Mouse (Mus musculus) brain, adult 2 months (tissue): ENCODE measurements around the gene Reln.

Source experiments
- DNase-seq: peaks from one replicate; pipeline ENCODE4 v3.0.0; 2011; ENCODE audit warnings: low read depth, low spot score

The Reln gene

DNA sequence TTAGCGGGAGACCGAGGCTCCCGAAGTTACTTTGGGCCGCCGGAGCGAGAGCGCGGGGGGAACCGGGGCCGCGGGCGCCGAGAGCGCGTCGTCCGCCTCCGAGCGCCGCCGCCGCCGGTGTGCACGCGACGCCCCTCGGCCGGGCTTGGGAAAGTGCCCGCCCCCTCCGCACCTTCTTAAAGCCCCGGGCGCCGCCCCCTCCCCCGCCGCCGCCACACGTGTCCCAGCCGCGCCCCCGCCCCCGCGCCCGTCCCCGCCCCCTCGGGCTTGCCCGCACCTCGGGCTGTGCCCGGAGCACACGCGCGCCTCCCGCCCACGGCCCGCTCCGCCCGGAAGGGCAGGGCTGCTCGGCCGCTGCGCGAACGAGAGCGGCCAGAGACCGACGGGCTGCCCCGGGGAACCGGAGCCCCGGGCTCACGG, at the start of gene Reln:
Reln (minus strand) TSS at position 147 of the 420 bp plus-strand sequence.
- DNase-seq = peak; percentile 84

DNA sequence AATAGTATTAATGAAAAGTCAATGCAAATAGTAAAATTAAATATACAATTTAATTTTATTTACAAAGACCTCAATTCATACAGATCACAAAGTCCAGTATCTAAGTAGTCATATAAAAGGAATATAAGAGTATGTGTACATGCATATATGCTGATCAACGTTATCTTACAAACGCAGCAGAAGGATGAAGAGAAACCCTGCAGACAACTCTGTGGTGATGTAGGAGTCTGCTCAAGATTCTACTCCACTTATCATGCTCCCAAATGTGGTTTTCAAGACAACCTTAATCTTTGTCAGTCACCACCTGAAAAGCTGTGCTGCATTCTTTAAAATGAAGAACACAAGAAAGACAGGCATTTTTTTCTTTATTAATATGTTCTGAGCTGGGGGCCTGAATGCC, 44.0 kb upstream of the Reln start:
- DNase-seq = no peak

DNA sequence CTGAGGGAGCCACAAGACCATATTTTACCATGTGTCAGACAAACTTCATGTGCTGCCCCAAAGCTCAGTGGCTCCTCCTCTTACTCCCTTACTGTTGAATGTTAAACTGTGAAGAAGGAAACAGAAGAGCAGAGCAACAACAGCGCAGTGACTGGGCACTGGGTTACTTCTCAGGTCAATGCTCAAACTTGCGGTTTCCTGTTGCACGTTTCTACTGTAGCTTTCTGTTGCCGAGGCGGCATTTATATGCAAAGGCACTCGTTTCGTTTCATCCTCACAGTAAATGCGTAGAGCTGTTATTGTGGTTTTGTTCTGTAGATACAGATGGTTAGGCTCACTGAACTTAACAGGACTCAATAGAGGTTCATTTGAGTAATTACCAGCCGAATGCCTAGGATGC, 16.0 kb upstream of the Reln start:
- DNase-seq = no peak

DNA sequence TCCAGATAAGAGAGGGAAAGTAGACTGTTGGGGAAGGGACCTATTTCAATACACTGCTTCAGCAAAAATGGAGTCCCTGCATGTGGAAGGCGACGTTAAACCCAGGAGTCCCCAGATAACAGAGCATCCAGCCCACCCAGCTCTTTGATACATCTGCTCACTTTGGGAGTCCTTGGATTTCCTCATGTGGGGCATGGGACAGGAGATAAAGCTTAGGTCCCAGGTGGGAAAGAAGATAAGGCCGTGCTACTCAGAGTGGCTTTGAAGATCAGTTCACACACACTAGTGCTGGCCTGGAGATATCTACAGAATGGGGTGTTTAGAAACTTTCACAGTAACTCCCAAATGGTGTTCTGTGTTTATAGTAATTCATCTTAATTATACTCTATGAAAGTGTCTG, 3.9 kb upstream of the Reln start:
- no peak for DNase-seq

GRCm38 (mm10) chr5:22347732-22348131, 3.2 kb upstream of the Reln start:
- no peak for DNase-seq

- peak; percentile 78 for DNase-seq
Observed at GRCm38 (mm10) chr5:22345894-22346635, 1.6 kb upstream of the Reln start.

GRCm38 (mm10) chr5:22344976-22345651, 612 bp upstream of the Reln start:
- DNase-seq = peak; percentile 70

DNA sequence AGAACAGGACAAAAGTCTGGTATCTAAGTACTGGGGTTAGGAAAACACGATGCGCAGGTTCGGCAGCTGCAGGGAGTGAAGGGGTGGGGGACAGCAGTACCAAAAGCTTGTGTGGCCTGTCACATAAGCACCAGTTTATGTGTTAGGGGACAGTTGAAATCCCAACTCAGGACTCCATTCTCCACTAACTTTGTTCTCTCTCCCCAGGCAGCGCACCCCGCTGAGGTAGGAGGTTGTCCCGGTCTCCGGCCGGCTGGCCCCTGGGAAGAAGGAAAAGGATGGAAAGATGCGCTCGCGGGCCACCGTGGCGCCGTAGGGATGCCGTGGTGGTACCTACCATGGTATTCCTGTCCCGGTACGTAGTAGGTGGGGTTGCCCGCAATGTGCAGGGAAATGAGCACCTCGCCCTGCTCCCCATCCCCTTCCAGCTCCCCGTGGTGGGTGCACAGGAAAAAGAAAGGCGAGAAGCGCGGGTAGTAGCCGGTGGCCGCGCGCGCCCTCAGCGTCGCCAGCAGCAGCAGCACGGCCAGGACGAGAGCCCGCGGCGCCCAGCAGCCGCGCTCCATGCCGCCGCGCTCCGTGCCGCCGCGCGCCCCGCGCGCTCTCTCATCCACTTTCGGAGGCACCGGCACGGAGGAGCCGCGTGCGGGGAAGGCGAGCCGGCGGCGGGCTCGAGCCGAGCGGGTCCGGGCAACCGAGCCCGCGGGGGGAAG, 503 bp downstream of the Reln start:
- peak; percentile 44 for DNase-seq

DNA sequence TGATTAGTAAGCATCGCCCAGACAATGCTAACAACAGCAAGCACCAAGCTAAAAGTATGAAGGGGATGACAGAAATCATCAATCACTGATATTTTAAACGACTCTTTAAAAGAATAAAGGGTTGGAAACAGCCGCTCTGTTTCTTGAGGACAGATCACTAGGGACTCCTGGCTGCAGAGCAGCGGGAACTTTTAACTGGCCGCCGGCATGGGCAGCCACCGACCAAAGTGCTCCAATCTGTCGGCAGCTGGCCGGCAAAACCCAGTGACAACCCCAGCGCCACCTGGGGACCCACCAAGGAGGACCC, 1.0 kb downstream of the Reln start:
- DNase-seq = no peak

DNA sequence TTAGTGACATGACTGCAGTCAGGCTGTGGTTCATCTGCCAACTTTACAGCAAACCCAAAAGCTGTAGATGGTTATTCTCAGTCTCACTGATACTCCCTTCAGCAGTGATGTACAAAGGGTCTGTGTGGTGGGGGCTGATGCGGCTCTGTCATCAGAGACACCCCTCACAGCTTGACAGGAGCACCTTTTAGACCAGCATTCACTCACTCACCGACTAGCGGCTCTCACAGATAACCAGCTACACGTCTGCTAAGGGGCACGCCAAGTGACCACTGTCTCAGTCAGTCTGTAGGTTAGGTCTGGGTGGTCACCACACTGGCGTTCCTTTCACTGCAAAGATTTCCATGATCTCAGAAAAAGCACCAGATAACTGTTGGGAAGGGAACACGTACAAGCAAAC, 2.0 kb downstream of the Reln start:
- peak; percentile 49 for DNase-seq

GRCm38 (mm10) chr5:22340991-22341390, 3.5 kb downstream of the Reln start:
- peak; percentile 46 for DNase-seq

DNA sequence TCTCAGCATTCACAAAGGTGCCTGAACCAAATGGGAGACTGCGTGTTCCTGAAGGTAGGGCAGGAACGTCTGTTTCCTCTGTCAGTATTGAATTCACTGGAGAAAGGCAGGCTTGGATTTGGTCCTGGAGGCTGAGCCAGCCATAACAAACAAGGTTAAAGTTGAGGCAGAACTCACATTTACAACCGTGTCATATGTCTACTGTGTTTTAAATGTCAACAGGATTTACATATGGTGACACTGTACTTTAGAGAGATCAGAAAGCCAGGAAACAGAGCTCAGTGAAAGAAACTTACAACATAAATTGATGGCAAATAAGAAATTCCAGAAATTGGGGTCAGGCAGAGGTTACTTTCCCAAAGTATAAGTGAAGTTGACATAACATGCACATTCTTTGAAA, 9.1 kb downstream of the Reln start:
- no peak for DNase-seq

DNA sequence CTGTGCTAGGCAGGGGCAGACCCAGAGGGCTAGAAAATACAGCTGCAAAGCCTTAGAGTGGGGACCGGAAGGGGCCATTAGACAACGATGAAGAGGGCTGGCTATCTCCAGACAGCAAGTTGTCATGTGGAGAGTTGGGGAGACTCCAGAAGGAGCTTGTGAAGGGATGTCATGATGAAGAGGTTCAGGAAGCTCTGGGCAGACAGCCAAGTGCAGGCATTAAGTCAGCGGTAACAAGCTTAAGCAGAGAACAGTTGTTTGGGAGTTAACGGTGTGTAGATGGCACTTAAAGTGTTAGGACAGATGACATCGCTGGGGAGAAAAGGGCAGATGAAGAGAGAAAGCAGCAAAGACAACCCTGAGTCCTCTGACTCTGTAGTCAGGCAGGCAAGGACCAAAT, 13.7 kb downstream of the Reln start:
- DNase-seq = peak; percentile 85

DNA sequence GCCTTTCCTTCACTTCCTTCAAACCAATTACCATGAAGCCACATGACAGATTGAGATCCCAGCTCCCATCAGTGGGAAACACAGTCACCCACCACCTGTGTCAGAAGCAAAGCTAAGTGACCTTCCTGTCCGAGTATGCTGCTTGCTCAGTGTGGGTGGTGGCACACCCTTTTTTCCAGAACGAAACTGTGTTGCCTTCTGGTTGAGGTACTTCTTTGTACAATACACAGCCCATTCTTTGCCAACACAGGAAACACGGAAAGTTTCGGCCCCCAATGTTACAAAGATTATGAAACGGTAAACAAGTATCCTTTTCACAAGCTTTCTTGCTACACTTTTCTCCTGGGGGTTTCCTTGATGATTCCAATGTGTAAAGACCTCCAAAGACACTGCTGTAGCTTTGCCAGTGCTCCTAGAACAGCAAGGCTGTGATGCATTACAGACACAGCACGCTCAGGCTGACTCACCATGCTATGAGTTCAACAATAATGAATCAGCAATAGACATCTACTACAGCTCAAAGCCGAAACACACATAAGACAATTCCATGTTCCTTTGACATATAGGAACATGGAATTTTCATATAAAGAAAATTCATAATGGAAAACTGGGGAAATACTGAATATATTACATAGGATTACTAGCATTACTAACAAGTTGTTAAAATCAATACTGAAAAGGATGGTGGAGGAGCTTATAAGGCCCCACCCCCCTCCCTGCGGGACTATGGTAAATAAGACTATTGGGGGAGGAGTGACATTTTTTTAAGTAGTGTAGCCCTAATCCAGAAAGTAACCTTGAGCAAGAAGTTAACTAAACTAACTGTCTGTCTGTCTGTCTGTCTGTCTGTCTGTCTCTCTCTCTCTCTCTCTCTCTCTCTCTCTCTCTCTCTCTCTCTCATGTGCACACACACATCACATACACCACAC, 15.8 kb downstream of the Reln start:
- peak; percentile 43 for DNase-seq

GRCm38 (mm10) chr5:22327170-22327569, 17.3 kb downstream of the Reln start:
- DNase-seq = no peak

GRCm38 (mm10) chr5:22323801-22324200, 20.7 kb downstream of the Reln start:
- peak; percentile 68 for DNase-seq

- no peak for DNase-seq
Observed at GRCm38 (mm10) chr5:22317807-22318206, 26.7 kb downstream of the Reln start.

DNA sequence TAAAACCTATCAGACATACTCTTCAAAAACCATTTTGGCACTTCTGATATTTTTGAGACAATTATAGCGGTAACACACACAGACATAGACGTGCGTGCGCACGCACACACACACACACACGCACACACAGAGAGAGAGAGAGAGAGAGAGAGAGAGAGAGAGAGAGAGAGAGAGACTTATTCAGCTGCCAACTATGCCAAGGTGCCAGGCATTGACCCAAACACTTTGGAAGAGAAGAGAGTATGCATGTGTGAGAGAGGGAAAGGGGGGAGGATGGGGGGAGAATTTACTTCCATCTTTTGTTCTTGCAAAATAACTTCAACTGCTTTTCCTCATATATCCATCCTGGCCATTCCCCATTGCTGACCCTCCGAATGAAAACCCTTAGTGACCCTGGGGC, 28.0 kb downstream of the Reln start:
- DNase-seq = no peak

DNA sequence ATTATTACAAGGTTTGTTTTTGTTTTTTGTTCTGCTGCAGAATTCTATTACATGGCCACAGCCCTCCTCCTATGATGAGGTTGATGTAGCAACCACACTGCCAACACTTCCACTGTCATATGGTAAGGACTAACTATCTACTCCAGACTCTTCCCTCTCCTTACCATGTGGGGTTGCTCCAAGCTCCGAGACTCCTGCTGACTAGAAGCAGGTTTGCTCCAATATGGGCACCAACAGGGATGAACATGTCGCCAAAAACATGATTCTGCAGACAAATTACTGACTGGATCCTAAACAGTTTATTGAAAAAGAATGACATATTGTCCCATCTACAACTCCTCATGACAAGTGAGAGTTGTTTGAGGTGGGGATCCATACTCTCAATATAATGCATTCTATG, 28.5 kb downstream of the Reln start:
- peak; percentile 68 for DNase-seq

- peak; percentile 31 for DNase-seq
Observed at GRCm38 (mm10) chr5:22312995-22313394, 31.5 kb downstream of the Reln start.

DNA sequence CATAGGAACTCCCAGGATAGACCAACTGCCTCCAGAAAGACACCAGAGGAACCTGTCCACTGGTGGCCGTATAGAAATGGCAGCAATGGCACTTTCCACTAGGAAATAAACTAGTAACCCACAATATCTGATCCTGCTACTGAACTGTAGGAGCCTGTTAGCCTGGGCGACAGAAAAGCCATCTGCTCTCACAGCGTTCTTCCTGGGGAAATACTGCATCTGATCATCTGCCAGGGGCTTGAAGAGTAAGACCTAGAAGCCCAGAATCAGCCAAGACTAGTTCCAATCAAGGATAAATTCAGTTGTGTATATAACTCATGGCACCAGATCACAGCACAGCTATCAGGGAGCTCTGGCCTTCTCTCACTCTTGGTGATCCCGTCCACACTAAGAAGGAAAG, 33.5 kb downstream of the Reln start:
- DNase-seq = peak; percentile 96

DNA sequence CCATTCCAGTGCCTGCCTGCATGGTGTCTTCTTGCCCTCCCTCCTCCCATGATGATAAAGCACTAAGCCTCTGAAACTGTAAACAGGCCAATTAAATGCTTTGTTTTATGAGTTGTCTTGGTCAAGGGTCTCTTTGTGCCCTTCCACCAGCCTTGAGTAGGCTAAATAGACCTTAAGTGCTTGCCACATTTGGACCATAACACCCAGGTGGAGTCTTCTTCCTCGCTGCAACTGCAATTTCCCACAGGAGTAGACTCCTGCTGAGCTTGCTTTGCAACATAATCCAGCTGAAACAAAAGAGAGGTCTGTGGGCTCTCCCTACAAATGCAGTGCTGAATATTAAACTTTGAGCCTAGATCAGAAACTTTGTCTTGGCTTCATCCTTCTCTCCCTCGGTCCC, 35.5 kb downstream of the Reln start:
- DNase-seq = no peak
